Comparison of ENCODE assay signal across 8 mouse cellular contexts in genomic region chr11:80779527-80780344, GRCm38 (mm10). TPM values are rescaled to one million over a fixed set of nuclear protein-coding genes. Genes with fewer than 3 reads are reported as not detected.
A peak's percentile ranks its signal among the peaks of the same experiment; 100 is the strongest.
DNase-seq lines count a peak whose midpoint lies in the region; ATAC-seq lines count a peak whose summit lies in the region.

Gene Myo1d (minus strand): TSS chr11:80780025.

- WGBS in heart, embryonic 12.5 days: under 1% methylated on average over 77 of the region's 87 CpGs
- WGBS in kidney, embryonic 16.5 days: 1% methylated on average over 57 of the region's 87 CpGs

- H3K36me3 ChIP-seq in heart, embryonic 12.5 days: no peaks in the 10 kb centered on the region
- H3K36me3 ChIP-seq in kidney, embryonic 16.5 days (ENCODE audit: insufficient read depth, low read length): no peaks in the 10 kb centered on the region

- H3K4me1 ChIP-seq in brown adipose tissue, adult 24 weeks (ENCODE audit: control insufficient read depth, insufficient read depth, insufficient read length, low read length): peaks cover 7% of the 10 kb centered on the region
- peaks cover 17% of the 10 kb centered on the region for H3K4me1 ChIP-seq in heart, embryonic 12.5 days (replicated peaks)
- peaks cover 9% of the 10 kb centered on the region; the same call in 1 of the 2 replicates for H3K4me1 ChIP-seq in kidney, embryonic 16.5 days (ENCODE audit: insufficient read depth, low read length)

- peak; percentile 88 for DNase-seq in CD4-positive helper T cell, adult 2 months (ENCODE audit: low read depth, low spot score)
- peak; percentile 95 for DNase-seq in liver
- peak; percentile 83 to 86 for DNase-seq in spleen, postnatal 36 days (ENCODE audit: low spot score in 2 of 2)

- peak within 1 kb of the TSS; percentile 76 for H3K27ac ChIP-seq in brown adipose tissue, adult 24 weeks (replicated peaks; ENCODE audit: low read depth, low read length)
- peak within 1 kb of the TSS; percentile 72 for H3K27ac ChIP-seq in heart, embryonic 12.5 days (ENCODE audit: poor library complexity, severe bottlenecking)
- peak within 1 kb of the TSS; percentile 77 for H3K27ac ChIP-seq in kidney, embryonic 16.5 days (ENCODE audit: low read length)

- peak within 1 kb of the TSS; percentile 96 for H3K4me2 ChIP-seq in heart, embryonic 12.5 days
- H3K4me2 ChIP-seq in kidney, embryonic 16.5 days (replicated peaks; ENCODE audit: low read depth, low read length): peak within 1 kb of the TSS; percentile 82

- 0 out of 2 replicates have a peak, but pooled peaks cover 5% of the 10 kb centered on the region for H3K27me3 ChIP-seq in heart, embryonic 12.5 days (replicated peaks)
- H3K27me3 ChIP-seq in kidney, embryonic 16.5 days (ENCODE audit: insufficient read depth, low read length): no peaks in the 10 kb centered on the region

- peak within 1 kb of the TSS; percentile 93 for H3K4me3 ChIP-seq in brown adipose tissue, adult 24 weeks (ENCODE audit: insufficient read depth, low read depth, low read length)
- peak within 1 kb of the TSS; percentile 87 for H3K4me3 ChIP-seq in heart, embryonic 12.5 days
- peak within 1 kb of the TSS; percentile 75 for H3K4me3 ChIP-seq in kidney, embryonic 16.5 days (ENCODE audit: low read length)

- H3K9me3 ChIP-seq in heart, embryonic 12.5 days (replicated peaks): no peaks in the 10 kb centered on the region
- no peaks in the 10 kb centered on the region for H3K9me3 ChIP-seq in kidney, embryonic 16.5 days (ENCODE audit: low read length)

- H3K9ac ChIP-seq in heart, embryonic 12.5 days: peak within 1 kb of the TSS; percentile 80
- H3K9ac ChIP-seq in kidney, embryonic 16.5 days (replicated peaks; ENCODE audit: low read length): peak within 1 kb of the TSS; percentile 75

- peak; percentile 76 for ATAC-seq in erythroid progenitor cell, adult 5-6 weeks (replicated peaks; ENCODE audit: low FRiP score, poor library complexity, severe bottlenecking)
- peak; percentile 98 for ATAC-seq in heart, embryonic 12.5 days (ENCODE audit: insufficient number of reproducible peaks, low FRiP score)
- ATAC-seq in kidney, embryonic 16.5 days (ENCODE audit: low FRiP score, low TSS enrichment): peak; percentile 96
- peak; percentile 60 for ATAC-seq in monocyte, adult 5-6 weeks (replicated peaks; ENCODE audit: insufficient number of reproducible peaks, low FRiP score, low TSS enrichment, poor library complexity, severe bottlenecking)

RNA-seq across cellular contexts. Expression of gene Myo1d, which starts in this region (rescaled TPM):
- 2.5 and 3.0 TPM in 2 replicates for polyA plus RNA-seq in brown adipose tissue, adult 24 weeks (2012; ENCODE audit: insufficient read depth, insufficient read length, missing spikeins)
- total RNA-seq in erythroid progenitor cell, adult 5-6 weeks (2015; ENCODE audit: low replicate concordance): 33.2 and 40.7 TPM in 2 replicates
- 21.6 and 26.4 TPM in 2 replicates for total RNA-seq in erythroid progenitor cell, adult 5-6 weeks (2017; ENCODE audit: low replicate concordance)
- 11.3 and 13.3 TPM in 2 replicates for polyA plus RNA-seq in heart, embryonic 12.5 days (2016; fragmentation: Nextera tagmentation; extraction: Ambion mirVana)
- 15.8 and 19.1 TPM in 2 replicates for polyA plus RNA-seq in kidney, embryonic 16.5 days (2015; fragmentation: Nextera tagmentation; extraction: Ambion mirVana)
- 1.4 to 7.4 TPM (median 4.5 TPM) in 3 replicates for total RNA-seq in monocyte, adult 5-6 weeks (2017)

Comparison
In these comparisons a context has a peak if more than half of its experiments do, and no peak if none do; other contexts are left out.
1. Peak in every context shown above with its lines: DNase-seq, ATAC-seq, H3K4me3 ChIP-seq and H3K27ac ChIP-seq.